Mouse (Mus musculus): ENCODE data around the gene Pi4kb. TPM values are rescaled to one million over a fixed set of nuclear protein-coding genes. Genes with fewer than 3 reads are reported as not detected.
A peak's percentile ranks its signal among the peaks of the same experiment; 100 is the strongest.
"Not testable (repeated sequence)": the region's sequence is repeated elsewhere in the genome, so short reads cannot be mapped to it uniquely, and the experiment has no call there.

Gene Pi4kb
- polyA plus RNA-seq, 1 experiment = 20.9 TPM

GRCm38 (mm10) chr3:95013699-95014427 lies 39.3 kb downstream of the Pi4kb start:
- WGBS = 18% methylated on average over 13 of the region's 13 CpGs
- Histone ChIP-seq H3K4me1 (ENCODE audit: control insufficient read depth, insufficient read depth, insufficient read length, low read length) (0 out of 2 replicates have a peak, but pooled peaks cover 2% of the 10 kb centered on the region), H3K27ac (ENCODE audit: insufficient read depth, low read depth, low read length) (no peak overlapping the region), H3K27me3 (ENCODE audit: control insufficient read depth, insufficient read depth, low read length) (no peaks in the 10 kb centered on the region), H3K36me3 (ENCODE audit: control insufficient read depth, insufficient read depth, low read length) (peaks cover 31% of the 10 kb centered on the region), H3K4me3 (ENCODE audit: low read depth, low read length) (peak overlapping the region; percentile 83)
- TF ChIP-seq CTCF (IDR thresholded peaks at IDR 0.05; ENCODE audit: extremely low read depth, insufficient read length, insufficient replicate concordance, low read depth, low read length) (0 out of 2 replicates have a peak, but pooled peaks have one; percentile 4), POLR2A (IDR thresholded peaks at IDR 0.05; ENCODE audit: low read depth, low read length) (no peak)

GRCm38 (mm10) chr3:95014428-95015151 lies 40.1 kb downstream of the Pi4kb start:
- no peak for TF ChIP-seq CTCF (IDR thresholded peaks at IDR 0.05; ENCODE audit: extremely low read depth, insufficient read length, insufficient replicate concordance, low read depth, low read length)
- no peak for TF ChIP-seq POLR2A (IDR thresholded peaks at IDR 0.05; ENCODE audit: low read depth, low read length)
- WGBS = 1% methylated on average over 44 of the region's 44 CpGs
- Histone ChIP-seq H3K27me3 (ENCODE audit: control insufficient read depth, insufficient read depth, low read length) (no peaks in the 10 kb centered on the region), H3K27ac (ENCODE audit: insufficient read depth, low read depth, low read length) (peak overlapping the region; percentile 19; the same call in 1 of the 2 replicates), H3K4me3 (ENCODE audit: low read depth, low read length) (peak overlapping the region; percentile 83), H3K4me1 (ENCODE audit: control insufficient read depth, insufficient read depth, insufficient read length, low read length) (0 out of 2 replicates have a peak, but pooled peaks cover 2% of the 10 kb centered on the region), H3K36me3 (ENCODE audit: control insufficient read depth, insufficient read depth, low read length) (peaks cover 24% of the 10 kb centered on the region)

- peaks cover 19% of the 10 kb centered on the region for H3K36me3 ChIP-seq (ENCODE audit: control insufficient read depth, insufficient read depth, low read length)
- under 1% methylated on average over 22 of the region's 37 CpGs for WGBS
Measured at GRCm38 (mm10) chr3:95015337-95015872, 40.9 kb downstream of the Pi4kb start, which contains the start of gene Zfp687. Gene Zfp687 (minus strand): TSS chr3:95015448.

GRCm38 (mm10) chr3:95015891-95016531 lies 41.5 kb downstream of the Pi4kb start:
- under 1% methylated on average over 40 of the region's 40 CpGs for WGBS

More at GRCm38 (mm10) chr3:95015337-95015872, 40.9 kb downstream of the Pi4kb start, which contains the start of gene Zfp687:
- 0 out of 2 replicates have a peak, but pooled peaks cover 2% of the 10 kb centered on the region for H3K4me1 ChIP-seq (ENCODE audit: control insufficient read depth, insufficient read depth, insufficient read length, low read length)
- TF ChIP-seq POLR2A (IDR thresholded peaks at IDR 0.05; ENCODE audit: low read depth, low read length) (peak; percentile 14; the same call in 1 of the 2 replicates), CTCF (IDR thresholded peaks at IDR 0.05; ENCODE audit: extremely low read depth, insufficient read length, insufficient replicate concordance, low read depth, low read length) (no peak)
- peak within 1 kb of the TSS; percentile 83 for H3K4me3 ChIP-seq (ENCODE audit: low read depth, low read length)
- peak within 1 kb of the TSS; percentile 97 for H3K27ac ChIP-seq (ENCODE audit: insufficient read depth, low read depth, low read length)
- H3K27me3 ChIP-seq (ENCODE audit: control insufficient read depth, insufficient read depth, low read length) = no peaks in the 10 kb centered on the region

GRCm38 (mm10) chr3:95016532-95017056 lies 42.1 kb downstream of the Pi4kb start:
- TF ChIP-seq CTCF (IDR thresholded peaks at IDR 0.05; ENCODE audit: extremely low read depth, insufficient read length, insufficient replicate concordance, low read depth, low read length) (no peak), POLR2A (IDR thresholded peaks at IDR 0.05; ENCODE audit: low read depth, low read length) (no peak)
- Histone ChIP-seq H3K27ac (ENCODE audit: insufficient read depth, low read depth, low read length) (peak overlapping the region; percentile 97), H3K27me3 (ENCODE audit: control insufficient read depth, insufficient read depth, low read length) (no peaks in the 10 kb centered on the region), H3K4me3 (ENCODE audit: low read depth, low read length) (peak overlapping the region; percentile 78), H3K4me1 (ENCODE audit: control insufficient read depth, insufficient read depth, insufficient read length, low read length) (0 out of 2 replicates have a peak, but pooled peaks cover 2% of the 10 kb centered on the region), H3K36me3 (ENCODE audit: control insufficient read depth, insufficient read depth, low read length) (peaks cover 9% of the 10 kb centered on the region)
- WGBS = 2% methylated on average over 21 of the region's 21 CpGs

More at GRCm38 (mm10) chr3:95015891-95016531, 41.5 kb downstream of the Pi4kb start:
- Histone ChIP-seq H3K4me3 (ENCODE audit: low read depth, low read length) (peak overlapping the region; percentile 78), H3K27ac (ENCODE audit: insufficient read depth, low read depth, low read length) (peak overlapping the region; percentile 97), H3K27me3 (ENCODE audit: control insufficient read depth, insufficient read depth, low read length) (no peaks in the 10 kb centered on the region), H3K4me1 (ENCODE audit: control insufficient read depth, insufficient read depth, insufficient read length, low read length) (0 out of 2 replicates have a peak, but pooled peaks cover 2% of the 10 kb centered on the region), H3K36me3 (ENCODE audit: control insufficient read depth, insufficient read depth, low read length) (peaks cover 13% of the 10 kb centered on the region)
- TF ChIP-seq POLR2A (IDR thresholded peaks at IDR 0.05; ENCODE audit: low read depth, low read length) = no peak
- no peak for TF ChIP-seq CTCF (IDR thresholded peaks at IDR 0.05; ENCODE audit: extremely low read depth, insufficient read length, insufficient replicate concordance, low read depth, low read length)

GRCm38 (mm10) chr3:95018741-95019140 lies 44.2 kb downstream of the Pi4kb start:
- Histone ChIP-seq H3K27me3 (ENCODE audit: control insufficient read depth, insufficient read depth, low read length) (no peaks in the 10 kb centered on the region), H3K36me3 (ENCODE audit: control insufficient read depth, insufficient read depth, low read length) (peaks cover 2% of the 10 kb centered on the region; the same call in 1 of the 2 replicates), H3K4me3 (ENCODE audit: low read depth, low read length) (no peak overlapping the region), H3K27ac (ENCODE audit: insufficient read depth, low read depth, low read length) (no peak overlapping the region), H3K4me1 (ENCODE audit: control insufficient read depth, insufficient read depth, insufficient read length, low read length) (0 out of 2 replicates have a peak, but pooled peaks cover 2% of the 10 kb centered on the region)
- WGBS = 87% methylated on average over 2 of the region's 2 CpGs
- TF ChIP-seq POLR2A (IDR thresholded peaks at IDR 0.05; ENCODE audit: low read depth, low read length) (no peak), CTCF (IDR thresholded peaks at IDR 0.05; ENCODE audit: extremely low read depth, insufficient read length, insufficient replicate concordance, low read depth, low read length) (no peak)

GRCm38 (mm10) chr3:95020956-95021355 lies 46.4 kb downstream of the Pi4kb start:
- H3K27me3 ChIP-seq (ENCODE audit: control insufficient read depth, insufficient read depth, low read length); H3K27ac ChIP-seq (ENCODE audit: insufficient read depth, low read depth, low read length); H3K4me3 ChIP-seq (ENCODE audit: low read depth, low read length); H3K36me3 ChIP-seq (ENCODE audit: control insufficient read depth, insufficient read depth, low read length); H3K4me1 ChIP-seq (ENCODE audit: control insufficient read depth, insufficient read depth, insufficient read length, low read length): not testable (repeated sequence)
- WGBS = 86% methylated on average over 5 of the region's 5 CpGs

All from small intestine, adult 2 months (tissue).